Mouse (Mus musculus) ES-CJ7 (cell line): ENCODE data around the gene Hfe.
"Not testable (repeated sequence)": the region's sequence is repeated elsewhere in the genome, so short reads cannot be mapped to it uniquely, and the experiment has no call there.

Source experiments
- DNase-seq: peaks from one replicate; pipeline ENCODE4 v3.0.0; 2011; ENCODE audit warnings: low read depth, low spot score

Gene Hfe

DNA sequence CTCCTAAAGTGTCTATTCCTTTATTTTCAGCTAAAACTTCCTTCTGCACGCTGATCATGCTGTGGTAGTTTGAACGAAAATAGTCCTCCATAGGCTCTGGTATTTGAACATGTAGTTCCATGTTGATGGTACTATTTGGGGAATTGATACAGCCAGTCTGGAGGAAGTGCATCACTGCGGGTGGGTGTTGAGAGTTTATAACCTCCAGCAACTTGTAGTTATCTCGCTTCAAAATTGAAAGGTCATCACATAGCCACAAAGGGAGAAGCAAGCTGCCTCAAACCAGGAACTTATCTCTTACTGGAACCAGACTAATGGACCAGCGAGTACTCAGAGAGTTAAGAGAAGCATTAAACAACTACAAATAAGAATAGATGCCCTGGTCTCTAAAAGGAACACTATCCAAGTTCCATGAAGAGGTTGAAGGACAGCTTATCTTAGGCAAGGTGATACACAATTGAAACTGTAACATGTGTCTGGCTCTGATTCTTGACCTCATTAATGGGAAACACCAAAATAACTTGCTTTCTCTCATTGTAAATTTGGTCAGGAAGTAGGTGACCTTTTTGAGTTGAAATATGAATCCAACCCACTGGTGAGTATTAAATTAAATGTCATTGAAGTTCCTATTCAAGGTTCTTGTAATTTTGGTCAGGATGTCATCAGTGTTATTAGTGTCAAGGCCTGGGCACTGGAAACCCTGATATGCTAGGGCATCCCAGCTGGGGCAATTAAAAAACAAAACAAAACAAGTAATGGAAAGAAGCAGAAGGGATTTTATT is 5.8 kb upstream of the Hfe start:
- DNase-seq = no peak

DNA sequence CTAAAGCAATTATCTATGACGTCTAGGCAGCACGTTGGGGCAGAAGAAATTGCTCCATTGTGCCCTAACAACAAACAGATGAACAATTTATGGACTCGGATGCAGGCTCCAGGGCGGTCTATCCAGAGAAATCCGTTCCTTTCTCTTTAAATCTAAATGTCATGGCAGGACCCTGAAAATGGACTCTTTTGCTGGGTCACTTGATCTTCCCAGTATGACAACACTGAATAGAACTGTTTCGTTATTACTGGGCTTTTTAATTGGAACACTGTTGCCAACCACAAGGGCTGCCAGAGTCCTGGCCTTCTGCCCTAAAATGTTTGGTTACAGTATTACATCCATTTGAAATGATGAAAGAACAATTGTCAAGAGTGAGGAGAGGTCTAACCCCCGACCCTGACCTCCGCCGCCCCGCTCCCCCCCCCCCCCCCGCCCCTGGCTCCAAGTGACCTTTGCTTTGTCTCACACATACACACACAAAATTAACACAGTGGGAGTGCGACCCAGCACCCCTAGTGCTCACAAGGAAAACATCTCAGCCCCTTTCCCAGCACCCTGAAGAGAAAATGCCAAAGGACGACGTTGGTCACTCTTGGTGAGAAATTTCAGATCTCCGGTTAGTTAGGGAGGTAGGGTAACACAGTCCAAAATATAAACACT is 810 bp downstream of the Hfe start:
- no peak for DNase-seq

DNA sequence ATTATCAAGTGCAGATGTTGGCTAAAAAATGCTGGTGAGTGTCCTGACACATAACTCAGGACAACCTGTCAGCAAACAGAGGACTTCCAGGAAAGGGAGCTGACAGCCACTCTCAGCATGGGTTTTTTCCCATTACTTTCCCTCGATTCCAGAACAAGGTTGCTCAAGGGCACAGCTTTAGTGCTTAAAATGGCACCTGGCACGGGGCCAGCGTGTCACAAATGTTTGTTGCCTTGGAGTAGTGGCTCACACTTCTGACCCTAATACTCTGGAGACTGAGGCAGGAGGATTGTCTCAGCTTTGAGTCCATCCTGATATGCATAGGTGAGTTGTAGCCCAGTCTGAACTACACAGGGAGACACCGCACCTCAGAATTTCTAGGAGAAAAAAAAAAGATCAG is 2.0 kb downstream of the Hfe start:
- DNase-seq = no peak

DNA sequence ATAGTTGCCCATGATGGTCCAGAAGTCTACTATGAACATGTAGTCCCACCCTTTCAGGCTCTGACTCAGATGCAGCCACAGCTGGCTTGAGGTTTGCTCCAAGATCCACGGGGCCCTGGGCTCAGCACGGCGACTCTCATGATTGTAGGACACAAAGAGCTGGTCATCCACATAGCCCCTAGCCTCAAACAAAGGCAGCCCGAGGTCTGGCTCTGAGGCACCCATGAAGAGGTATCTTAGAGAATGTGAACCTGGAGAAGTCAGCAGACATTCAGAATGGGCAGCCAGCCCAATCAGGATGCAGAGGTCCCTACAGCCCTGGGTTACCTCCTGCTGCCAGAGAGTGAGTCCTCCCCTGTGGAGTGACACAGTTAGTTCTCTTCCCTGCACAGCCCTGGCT is 2.6 kb downstream of the Hfe start:
- DNase-seq = no peak

DNA sequence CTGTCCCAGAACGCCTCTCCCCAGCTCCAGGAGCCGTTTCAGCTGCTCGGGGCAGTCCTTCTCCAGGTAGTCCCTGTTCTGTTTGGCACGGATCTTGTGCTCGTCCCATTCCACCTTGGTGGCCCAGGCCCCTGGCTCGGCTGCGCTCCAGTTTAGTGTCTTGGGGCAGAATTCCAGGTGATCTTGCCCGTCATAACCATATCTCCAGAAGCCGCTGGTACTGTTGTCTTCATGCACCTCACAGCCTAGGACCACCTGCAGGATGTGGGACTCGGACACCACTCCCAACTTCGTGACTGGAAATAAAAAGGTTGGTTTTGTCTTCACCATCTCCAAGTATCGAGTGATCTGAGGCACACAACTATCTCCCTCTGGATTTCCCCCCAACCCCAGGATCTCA is 3.9 kb downstream of the Hfe start:
- DNase-seq = no peak

DNA sequence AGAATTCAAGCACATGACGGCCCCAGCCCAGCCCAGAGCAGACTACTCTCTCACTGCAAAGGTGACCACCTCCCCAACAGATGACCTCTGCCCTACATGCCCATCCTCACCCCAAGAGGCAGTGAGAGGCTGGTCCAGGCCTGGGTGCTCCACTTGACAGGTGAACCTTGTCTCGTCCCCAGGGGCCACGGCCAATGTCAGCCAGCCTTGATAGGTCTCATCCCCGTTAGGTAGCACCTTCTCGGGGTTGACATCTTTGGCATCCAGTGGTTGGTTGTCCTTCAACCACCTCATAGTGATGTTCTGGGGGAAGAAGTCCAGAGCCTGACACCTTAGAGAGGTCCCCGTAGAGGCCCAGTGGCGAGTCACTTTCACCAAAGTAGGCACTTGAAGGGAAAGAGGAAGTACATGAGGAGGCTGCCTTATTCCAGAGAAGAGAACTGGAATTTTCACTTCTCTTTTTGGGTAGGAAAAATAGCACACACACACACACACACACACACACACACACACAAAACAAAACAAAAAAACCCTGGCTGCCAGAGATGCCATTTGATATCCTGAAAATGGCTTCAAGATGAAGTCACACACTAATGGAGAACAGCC is 4.8 kb downstream of the Hfe start:
- DNase-seq = no peak

DNA sequence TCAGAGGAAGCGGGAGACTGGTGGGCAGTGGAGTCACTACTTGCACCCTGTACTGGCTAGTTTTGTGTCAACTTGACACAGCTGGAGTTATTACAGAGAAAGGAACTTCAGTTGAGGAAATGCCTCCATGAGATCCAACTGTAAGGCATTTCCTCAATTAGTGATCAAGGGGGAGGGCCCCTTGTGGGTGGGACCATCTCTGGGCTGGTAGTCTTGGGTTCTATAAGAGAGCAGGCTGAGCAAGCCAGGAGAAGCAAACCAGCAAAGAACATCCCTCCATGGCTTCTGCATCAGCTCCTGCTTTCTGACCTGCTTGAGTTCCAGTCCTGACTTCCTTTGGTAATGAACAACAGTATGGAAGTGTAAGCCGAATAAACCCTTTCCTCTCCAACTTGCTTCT is 7.9 kb downstream of the Hfe start:
- DNase-seq = not testable (repeated sequence)

DNA sequence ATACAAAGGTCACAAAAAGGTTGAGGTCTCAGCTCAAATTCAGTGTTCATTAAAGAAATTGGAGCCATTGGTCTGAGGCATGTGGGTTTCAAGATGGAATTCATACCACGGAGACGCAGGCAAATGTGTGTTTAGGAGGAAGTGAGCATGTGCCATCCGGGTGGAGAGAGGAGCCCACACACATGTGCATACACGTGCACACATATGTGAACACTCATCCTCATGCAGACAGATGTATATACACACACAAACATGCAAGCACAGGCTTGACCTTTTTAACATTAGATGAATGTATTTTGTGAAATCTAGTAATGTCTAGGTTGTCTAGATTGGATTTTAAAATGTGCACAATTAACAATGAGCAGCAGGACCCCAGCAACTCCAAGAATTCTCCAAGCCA is 8.4 kb downstream of the Hfe start:
- no peak for DNase-seq

DNA sequence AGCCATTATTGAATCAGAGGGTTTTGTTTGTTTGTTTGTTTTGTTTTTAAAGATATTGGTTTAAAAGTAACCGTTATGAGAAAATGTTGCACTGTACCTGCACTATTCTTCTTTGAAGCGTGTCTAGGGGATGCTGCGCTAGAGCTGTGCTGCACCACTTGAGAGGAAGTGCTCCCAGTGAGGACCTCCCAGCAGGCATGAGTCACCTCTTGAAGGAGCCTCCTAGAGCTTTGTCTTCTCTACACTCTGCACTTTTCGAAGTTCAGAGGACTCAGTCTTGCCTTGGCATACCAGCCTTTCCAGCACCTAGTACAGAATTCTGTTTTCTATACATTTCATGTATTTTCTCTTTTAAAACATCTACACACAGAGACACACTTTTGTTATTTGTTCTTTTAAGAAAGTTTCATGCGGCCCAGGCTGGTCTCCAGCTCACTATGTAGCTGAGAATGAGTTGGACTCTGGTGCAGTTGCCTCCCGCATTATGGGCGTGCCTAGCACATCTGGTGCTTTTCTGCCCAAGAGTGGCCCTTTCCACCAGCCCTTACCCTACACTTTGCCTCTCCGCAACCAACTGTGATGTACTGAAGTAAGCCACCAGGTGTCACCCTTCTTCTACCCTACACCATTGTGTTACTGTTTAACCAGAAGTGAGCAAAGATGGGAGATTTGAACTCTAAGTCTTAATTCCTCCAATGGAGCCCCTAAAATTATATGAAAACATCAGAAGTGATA is 9.7 kb downstream of the Hfe start:
- peak; percentile 90 for DNase-seq

DNA sequence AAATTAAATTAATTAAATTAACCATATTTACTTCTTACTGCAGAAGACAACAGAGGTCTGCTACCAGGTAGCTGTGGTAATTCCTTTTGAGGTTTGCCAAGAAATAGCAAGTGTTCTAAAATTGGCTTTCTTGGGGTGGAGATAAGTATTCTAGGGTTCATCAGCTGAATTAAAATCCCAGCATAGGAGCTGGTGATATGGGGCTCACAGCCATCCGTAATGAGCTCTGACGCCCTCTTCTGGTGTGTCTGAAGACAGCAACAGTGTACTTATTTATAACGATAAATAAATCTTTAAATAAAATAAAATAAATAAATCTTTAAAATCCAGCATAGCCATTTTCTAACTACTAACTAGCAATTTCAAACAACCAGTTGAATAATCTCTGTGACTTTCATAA is 10.9 kb downstream of the Hfe start:
- no peak for DNase-seq

DNA sequence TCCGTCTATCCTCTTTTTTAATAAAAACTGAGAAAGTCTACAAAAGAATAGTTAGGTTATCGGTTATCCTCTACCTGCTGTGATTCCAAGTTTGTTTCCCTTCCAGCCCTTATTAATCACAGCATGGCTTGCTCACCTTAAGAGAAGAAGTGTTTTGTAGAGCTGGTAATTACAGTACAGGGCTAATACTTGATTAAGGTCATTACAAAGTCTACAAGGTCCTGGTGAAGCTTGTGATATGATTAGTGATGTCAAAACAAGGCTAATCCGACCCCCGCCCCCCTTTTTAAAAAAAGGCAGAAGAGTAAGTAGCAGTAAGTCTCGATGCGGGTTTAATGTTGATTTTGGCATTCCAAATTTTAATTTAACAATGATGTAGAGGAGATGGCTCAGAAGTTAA is 11.7 kb downstream of the Hfe start:
- DNase-seq = no peak

DNA sequence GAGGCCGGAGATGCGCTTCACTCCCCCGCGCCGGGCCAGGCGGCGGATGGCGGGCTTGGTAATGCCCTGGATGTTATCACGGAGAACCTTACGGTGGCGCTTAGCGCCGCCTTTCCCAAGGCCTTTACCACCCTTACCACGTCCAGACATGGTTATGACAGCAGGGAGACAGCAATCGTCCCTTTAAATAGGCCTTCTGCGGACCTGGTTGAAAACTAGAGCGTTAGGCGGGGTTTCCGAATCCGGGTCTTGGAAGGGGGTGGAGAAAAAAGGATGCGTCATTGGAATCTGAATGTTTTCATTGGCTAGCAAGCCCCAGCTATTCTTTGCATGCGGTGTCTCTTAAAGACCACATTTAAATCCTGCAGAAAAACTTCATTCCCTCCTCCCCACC is 12.4 kb downstream of the Hfe start, which contains the start of gene Hist1h4c:
Hist1h4c (minus strand) TSS at position 155 of the 394 bp plus-strand sequence.
- peak; percentile 98 for DNase-seq

DNA sequence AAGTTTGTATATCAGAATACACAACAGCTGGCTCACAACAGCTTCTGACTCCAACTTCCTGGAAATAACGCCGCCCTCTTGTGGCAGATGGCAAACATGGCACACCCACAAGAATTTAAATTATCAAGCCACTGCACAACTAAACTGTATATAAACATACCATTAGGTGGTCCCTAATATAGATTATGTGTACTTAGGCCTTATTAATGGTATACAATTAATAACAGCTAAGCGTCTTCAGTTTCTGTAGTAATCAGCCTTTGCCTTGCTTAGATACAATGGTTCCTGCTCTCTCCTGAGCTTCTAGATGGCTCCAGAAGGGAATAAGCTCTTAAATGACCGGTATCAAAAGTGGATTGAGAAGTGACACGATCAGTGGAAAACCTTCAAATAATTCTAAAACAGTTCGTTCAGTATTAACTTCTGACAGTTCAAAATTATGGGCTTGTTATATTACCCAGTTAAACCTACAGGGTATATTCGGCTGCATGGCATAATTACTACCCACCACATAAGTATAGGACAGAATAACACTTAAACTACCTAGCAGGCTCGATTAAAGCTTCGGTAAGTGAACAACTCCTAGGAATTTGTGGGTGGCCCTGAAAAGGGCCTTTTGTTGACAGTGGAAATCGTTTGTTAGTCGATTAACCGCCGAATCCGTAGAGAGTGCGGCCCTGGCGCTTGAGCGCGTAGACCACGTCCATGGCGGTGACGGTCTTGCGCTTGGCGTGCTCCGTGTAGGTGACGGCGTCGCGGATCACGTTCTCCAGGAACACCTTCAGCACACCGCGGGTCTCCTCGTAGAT is 13.0 kb downstream of the Hfe start:
- DNase-seq = peak; percentile 82

DNA sequence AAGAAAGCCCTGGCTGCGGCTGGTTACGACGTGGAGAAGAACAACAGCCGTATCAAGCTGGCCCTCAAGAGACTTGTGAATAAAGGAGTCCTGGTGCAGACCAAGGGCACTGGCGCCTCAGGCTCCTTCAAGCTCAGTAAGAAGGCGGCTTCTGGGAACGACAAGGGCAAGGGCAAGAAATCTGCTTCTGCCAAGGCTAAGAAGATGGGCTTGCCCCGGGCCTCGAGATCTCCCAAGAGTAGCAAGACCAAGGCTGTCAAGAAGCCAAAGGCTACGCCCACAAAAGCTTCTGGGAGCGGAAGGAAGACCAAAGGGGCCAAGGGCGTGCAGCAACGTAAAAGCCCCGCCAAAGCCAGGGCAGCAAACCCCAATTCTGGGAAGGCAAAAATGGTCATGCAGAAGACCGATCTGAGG is 14.6 kb downstream of the Hfe start:
- peak; percentile 65 for DNase-seq

DNA sequence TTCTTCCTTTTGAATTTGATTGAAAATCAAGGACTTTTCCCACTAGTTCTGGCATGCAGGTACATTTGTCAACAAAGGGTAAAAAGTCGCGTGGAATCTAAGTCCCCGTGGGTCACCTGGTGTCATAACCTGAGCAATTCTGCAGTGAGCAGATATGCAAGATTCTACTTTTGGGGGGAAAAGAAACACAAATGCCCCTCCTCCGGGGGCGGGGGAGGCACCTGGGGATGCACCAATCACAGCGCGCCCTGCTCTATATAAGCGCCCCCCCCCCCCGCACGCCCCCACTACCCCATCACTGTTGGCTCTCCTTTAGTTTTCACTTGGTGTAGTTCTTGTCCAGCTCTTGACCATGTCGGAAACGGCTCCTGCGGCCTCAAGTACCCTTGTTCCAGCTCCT is 15.1 kb downstream of the Hfe start, which contains the start of gene Hist1h1t:
Hist1h1t (plus strand) TSS at position 301 of the 400 bp plus-strand sequence.
- no peak for DNase-seq

DNA sequence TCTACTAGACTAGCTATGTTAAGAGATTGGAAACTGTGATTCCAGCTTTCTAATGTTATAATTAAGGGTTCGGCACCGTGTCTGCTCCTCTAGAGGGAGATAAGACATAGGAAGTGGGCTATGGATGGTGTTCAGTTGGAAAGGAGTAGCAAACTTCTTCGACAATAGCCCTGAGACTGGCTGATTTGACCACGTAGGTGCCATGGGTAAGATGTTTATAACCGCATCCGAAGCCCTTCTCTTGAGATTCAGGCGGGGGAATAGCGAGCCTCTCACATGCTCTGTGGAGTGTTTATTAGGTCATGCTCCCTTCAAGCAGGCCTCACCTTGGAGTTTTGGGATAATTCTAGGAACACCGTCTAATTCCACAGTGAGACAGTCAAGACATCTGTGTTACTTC is 15.7 kb downstream of the Hfe start:
- no peak for DNase-seq

DNA sequence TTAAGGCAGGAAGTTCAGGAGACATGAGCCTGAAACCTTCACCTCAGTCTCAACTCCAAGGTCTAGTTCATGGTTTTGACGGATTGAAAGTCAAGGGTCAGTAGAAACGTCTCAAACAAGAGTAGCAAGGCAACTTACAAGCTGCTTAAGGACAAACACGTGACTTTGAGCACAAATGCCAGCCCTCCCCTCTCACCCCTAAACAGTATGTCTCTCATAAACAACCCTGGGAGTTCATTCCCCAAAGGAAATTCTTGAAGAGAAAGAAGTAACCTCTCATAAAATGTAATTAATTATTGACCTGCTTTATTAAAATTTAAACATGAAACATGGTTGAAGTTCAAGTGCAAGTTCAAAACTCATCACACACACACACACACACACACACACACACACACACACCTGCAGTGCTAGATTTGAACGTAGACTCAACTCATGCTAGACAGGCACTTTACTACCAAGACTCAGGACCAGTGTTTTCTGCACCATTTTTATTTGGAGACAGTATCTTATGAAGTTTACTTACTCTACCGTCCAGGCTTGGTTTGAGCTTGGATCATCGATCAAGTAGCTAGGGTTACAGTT is 16.7 kb downstream of the Hfe start:
- DNase-seq = no peak

DNA sequence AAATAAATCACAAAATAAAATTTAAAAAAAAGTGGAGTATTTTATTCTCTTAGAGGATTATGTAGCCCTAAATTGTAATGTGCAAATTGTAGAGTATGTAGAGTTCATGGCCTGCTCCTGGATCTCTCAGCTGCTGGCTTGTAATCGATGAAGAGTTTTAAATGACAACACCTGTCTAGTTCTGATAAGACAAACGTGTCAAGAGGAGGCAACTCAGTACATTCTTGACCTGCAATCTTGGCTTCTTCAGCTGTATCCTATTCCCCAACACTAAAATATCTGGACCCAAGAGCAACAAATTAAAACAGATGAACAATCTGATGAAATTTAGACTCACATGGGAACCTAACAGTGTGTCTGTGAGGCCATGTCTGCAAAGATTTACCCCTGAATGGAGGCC is 21.2 kb downstream of the Hfe start:
- no peak for DNase-seq

DNA sequence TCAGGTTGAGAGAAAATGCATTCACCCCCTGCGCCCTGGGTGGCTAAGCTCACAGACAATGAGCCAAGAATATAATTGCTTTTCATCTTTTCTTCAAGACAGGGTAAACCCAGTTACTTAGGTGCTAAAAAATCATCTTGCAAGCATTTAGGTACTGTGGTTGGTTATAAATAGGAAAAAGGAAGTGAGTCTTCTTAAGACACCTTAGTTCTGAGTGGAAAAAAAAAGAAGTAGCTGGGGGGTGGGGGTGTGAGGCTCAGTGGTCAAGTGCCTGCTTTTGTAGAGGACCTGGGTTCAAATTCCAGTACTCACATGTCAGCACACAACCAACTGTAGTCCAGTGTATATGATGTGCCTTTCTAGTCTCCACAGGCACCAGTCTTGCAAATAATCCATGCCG is 21.7 kb downstream of the Hfe start:
- DNase-seq = no peak

DNA sequence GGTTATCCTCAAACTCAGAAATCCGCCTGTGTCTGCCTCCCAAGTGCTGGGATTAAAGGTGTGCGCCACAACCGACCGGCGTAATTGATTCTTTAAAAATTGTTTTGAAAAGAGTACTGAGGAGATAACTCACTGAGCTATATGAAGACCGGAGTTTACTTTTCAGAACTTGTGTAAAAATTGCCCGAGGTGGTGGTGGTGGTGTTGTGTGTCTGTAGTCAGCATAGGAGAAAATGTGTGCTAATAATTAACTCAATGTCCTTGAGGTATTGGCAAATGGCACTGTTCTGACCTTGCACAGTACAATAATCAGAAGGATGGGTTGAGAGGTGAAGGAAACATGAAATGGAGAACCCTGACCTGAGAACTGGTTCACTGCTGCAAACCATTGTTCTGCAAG is 22.7 kb downstream of the Hfe start:
- DNase-seq = no peak

DNA sequence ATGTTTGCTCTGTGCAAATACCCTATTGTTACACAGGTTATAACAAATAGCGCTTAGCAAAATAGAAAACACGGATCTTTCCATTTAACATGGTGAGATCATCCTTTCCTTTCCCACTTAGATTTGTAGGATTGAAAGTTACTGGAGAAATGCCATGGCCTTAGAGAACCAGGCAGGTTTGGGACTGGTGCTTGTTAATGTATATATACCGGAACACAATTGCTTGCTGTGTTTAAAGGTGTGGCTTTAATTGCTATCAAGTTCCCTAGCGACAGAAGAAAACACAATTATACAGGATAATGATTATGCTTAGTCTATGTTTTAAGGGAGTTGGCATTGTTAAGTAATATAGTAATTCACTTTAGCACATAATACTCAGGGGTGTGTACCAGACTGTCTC is 23.5 kb downstream of the Hfe start:
- DNase-seq = no peak
